Mouse (Mus musculus): ENCODE measurements at regions not wholly inside any gene's neighbourhood (a gene's known extent, or its start where the extent isn't known, plus 50 kb on each side); places are given as distances from the start of the nearest gene placed in this dataset.

GRCm38 (mm10) chr4:93438587-93439336, 103.5 kb upstream of the Tusc1 start:
- DNase-seq = no peak

DNA sequence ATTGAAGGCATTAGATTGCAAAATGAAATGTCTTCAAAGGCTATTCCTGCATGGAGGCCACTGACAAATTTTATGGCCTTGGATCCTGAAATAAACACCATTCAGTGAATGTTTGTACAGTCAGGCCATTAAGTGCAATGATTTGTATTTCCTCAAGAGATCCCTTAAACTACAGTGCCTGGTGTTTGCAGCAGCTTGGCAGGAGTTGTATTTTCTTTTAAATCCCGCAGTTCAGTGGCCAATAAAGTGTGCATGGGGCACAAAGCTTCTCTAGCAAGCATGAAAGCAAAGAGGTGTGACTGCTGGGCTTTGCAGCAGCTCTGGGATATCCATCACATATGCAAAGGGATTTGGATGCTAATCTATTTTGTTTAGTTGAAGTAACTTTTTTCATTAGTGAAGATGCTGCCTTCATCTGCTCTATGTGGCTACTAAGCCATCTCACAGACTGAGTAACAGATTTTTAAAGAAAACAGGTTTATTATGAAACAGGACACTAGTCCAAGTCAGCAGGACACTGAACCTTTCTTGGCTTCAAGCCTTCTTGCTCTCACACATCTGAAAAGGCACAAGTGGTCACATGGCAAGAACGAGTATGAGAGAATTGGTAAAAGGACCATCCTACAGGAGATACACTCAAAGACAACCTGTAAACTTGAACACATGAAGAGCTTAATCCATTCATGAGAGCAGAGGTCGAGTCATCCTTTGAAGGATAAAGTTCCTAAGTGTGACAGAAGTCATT, 102.2 kb upstream of the Tusc1 start:
- DNase-seq = no peak

DNA sequence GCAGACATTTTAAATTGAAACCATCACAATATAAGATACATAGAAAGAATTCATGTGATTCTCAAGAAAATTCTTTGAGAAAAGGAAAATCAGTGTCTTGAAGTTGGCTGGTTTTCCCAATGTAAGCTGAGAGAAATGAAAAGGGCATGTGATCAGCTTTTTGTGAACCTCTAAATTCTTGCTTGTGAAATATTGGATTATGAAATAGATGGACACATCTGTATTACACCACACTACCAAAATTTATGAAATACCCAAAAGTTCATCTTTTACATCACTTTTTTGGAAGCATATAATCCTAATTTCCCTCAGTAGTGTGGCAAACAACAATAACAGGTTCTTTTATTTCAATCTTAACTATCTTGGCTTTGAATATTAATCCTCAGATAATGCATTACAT, 77.4 kb upstream of the Tusc1 start:
- no peak for DNase-seq

- DNase-seq = no peak
Observed at GRCm38 (mm10) chr4:93406876-93407275, 71.6 kb upstream of the Tusc1 start.

GRCm38 (mm10) chr4:93400579-93400978, 65.3 kb upstream of the Tusc1 start:
- DNase-seq = no peak

Data from lung, postnatal 10 days (tissue).